8 mouse cellular contexts compared by ENCODE assay signal in genomic region chr12:45384864-45385263, GRCm38 (mm10).
DNase-seq lines count a peak whose midpoint lies in the region; ATAC-seq lines count a peak whose summit lies in the region.

No protein-coding gene starts in this region.

- DNase-seq in heart, postnatal 10 days, result peak; percentile 6 to 25
- DNase-seq in heart, adult 18-20 months, result no peak
- DNase-seq in right cerebral cortex, adult 18-20 months, result peak; percentile 30
- no peak for DNase-seq in right cerebral cortex, postnatal 25 days
- DNase-seq in telencephalon, adult 2 months (ENCODE audit: low read depth, low spot score), result peak; percentile 24
- DNase-seq in gastrocnemius, adult 18-20 months (ENCODE audit: low spot score), result no peak

- intact Hi-C loops in heart, postnatal 10 days (cut with DNase I), result no loop called here

- ATAC-seq in granulocyte monocyte progenitor cell, adult 5-6 weeks (replicated peaks; ENCODE audit: poor library complexity, severe bottlenecking), result peak; percentile 61
- ATAC-seq in inflammation-experienced regulatory T-cells, adult 6 months, result no peak

Comparison
In these comparisons a context has a peak if more than half of its experiments do, and no peak if none do; other contexts are left out.
1. DNase-seq: peak in heart, postnatal 10 days (2 of 2), right cerebral cortex, adult 18-20 months (single experiment) and telencephalon, adult 2 months (single experiment); none in heart, adult 18-20 months (0 of 2), right cerebral cortex, postnatal 25 days (single experiment) and gastrocnemius, adult 18-20 months (single experiment).